Mouse (Mus musculus) testis, postnatal 14 days (tissue): ENCODE measurements around the gene Ess2.

Source experiments
- DNase-seq: peaks from one replicate; pipeline ENCODE4 v3.0.0; 2021; ENCODE audit warnings: low spot score

Gene Ess2

DNA sequence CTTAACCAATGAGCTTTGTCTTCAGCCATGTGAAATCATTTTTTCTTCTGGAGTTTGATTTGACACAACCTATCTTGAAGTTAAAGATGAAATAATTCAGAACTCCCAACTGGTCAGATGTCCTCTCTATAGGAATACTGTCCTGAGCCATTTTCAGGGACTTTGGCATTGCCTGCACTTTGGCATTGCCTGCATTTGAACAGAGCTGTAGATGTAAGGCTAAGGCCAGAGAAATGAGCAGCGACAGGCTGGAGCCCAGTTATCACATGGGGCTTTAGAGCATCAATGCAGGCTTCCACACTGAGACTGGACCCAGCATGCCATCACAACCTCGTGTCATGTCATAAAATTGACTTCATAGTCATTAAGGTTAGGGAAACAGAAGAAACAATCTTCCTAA, 57.9 kb downstream of the Ess2 start:
- no peak for DNase-seq

DNA sequence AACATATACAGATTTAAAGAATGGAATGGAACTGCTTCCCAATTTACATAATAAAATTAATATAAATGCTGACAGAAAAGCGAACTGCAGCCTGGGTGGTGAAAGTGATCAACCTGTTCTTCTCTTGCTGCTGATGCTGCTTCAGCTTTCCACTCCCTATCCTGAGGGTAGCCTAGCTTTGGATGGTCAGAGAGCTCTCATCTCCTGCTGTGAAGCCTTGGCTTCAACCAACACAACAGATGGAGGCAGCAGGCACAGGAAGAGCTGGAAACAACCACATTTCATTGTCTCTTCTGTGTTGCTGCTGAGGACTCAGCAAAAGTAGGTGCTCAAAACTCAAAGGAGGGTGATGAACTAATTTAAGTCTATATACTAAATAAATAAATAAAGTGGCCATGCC, 59.3 kb downstream of the Ess2 start:
- no peak for DNase-seq

DNA sequence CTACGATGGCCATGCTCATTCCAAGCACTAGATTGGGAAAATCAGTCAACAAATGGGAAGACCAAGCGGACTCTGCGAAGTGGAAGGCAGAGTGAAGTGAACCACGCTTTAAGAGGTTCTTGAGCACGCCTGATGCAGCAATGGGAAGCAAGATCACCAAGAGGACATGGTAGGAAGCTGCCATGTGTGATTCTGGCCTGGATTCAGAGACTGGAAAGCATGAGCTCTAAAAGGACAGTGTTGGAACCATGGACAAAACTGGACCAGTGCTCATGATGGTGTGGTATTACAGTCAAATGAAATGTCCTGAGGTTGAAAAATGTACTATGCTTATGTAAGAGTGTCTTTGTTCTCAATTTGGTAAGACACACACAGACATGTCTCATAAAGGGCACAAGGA, 59.8 kb downstream of the Ess2 start:
- no peak for DNase-seq
